Mouse (Mus musculus) cerebellum, adult 9-11 months (tissue): ENCODE data around the gene Tmem230.

Experiments used
- DNase-seq: peaks from one replicate; pipeline ENCODE4 v3.0.0; 2022

Gene Tmem230

DNA sequence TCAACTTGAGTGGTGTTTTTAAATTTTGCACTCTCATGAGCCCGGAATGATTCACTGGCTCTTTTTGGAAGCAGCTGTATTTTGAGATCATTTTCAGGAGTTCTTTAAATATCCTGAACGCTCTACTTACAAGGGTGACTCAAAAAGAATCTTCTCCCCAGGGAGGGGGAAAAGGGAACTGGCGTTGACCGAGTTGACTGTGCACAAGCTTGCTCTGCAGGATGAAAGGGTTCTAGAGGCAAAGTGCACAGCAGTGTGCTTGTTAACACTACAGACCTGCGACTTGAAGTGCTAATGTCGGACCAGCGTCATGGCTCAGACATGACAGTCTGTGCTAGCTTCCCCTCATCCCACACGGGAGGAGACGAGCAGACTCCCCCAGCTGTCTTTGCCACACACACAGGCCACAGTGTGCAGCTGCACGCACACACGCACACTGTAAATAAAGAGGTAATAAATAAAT, 26.0 kb downstream of the Tmem230 start:
- DNase-seq, result no peak

DNA sequence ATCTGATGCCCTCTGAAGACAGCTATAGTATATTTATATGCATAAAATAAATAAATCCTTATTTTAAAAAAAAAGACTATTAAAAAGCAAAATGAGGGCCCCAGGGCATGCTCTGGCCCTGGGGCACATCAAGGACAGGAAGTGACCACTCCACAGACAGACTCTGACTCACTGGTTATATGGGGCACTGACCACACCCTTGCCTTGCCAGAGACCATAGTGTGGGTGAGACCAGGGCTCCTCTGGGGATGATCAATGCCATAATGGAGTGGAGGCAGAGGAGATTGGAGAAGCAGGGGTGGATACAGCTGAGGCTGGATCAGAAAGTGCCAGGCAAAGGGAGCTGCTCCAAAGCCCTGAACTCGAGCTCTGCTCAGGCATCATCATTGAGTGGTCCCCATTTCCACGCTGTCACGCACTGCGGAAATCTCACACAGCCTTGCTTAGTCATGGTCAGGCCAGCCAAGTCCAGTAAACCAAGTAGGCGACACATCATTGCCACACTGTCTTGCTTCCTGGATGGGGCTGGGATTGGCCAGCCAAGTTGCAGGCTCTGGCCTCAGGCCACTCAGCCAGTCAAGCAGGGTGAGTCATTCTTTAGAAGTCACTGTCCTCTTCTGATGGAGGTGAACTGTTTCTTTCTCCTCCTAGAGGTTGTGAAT, 35.5 kb downstream of the Tmem230 start:
- DNase-seq, result no peak

DNA sequence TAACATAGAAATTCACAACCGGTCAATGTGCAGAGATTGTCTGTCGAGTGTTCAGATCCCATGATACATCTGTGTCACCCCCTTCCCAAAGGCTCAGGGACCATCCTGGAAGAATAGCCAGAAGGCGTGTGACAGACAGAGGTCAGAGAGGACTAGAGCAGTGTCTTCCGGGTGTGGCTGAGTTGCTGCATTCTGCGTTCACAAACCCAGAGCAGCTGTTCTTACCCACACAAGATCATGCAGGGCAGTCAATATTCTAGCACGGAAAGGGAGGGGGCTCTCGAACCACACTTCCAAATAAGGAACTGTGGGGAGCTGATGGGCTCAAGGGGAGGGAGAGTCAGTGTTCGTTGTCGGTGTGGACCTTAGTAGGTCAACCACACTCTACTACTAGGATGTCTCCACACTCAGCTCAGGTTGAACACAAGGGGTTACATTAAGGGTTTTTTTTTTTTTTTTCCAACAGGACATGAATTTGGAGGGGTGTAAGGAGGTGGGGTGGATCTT, 36.7 kb downstream of the Tmem230 start:
- DNase-seq, result no peak

DNA sequence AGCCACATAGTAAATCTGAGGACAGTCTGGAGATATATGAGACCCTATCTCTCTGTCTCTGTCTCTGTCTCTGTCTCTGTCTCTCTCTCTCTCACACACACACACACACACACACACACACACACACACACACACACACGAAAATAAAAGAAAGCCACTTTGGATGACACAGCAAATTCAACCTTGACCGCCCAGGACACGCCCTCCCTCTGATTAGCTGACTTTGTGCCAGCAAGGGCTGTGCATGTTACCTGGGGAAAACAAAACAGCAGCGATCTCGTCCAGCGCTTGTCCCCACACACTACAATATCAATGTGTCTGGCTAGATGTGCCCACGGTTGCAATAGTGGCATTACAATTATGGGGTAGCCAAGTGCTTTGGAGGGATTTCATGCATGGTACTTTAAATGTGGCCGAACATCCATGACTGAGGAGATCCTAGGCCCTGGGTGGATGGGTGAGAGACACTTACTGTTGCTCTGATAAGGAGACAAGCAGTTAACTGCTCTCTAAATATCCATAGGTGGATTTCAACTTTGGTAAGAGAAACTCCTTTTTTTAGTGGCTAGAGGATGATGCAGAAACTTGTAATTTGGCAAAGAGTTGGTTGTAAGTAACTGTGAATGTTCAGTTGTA, 39.2 kb downstream of the Tmem230 start:
- DNase-seq, result no peak

DNA sequence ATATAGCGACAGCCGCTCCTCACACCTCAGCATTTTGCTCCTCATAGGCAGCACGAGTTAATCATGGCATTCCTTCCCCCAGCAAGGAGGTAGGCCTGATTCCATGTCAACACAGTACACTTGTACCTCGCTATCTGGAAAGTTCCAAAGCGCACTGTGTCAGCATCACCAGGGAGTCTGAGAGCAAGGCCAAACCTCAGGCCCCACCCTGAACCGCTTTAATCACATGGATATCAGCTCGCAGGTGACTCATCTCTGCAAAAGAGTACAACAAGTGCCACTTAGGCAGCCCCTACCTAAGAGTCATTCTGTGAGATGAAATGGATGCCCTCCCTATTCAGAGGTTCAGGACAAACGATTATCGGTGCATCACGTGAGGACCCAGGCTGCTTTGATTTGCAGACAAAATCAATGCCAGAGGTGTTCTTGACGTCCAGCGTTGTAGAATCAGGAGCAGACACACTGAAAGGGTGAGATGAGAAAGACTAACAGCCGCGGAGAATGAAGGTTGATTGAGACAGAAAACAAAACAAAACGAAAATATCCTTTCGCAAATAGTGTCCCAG, 41.2 kb downstream of the Tmem230 start:
- DNase-seq, result no peak

DNA sequence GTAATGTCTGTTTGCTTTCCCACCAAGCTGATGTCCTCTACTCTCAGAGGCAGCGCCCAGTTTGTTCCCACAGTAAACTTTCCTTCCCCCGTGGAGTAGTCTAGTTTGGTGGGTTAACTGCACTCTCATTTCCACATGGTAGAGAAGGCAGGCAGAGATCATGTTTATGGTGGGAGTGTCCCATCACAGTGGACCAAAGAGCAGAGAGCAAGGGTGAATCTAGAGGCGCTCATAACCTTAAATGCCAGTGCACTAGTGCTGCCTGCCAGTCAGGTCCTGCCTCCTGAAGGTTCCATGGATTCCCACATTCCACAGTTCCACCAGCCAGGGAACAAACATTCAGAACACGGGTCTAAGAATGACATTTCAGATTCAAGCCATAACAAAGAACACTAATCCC, 42.1 kb downstream of the Tmem230 start:
- no peak for DNase-seq

DNA sequence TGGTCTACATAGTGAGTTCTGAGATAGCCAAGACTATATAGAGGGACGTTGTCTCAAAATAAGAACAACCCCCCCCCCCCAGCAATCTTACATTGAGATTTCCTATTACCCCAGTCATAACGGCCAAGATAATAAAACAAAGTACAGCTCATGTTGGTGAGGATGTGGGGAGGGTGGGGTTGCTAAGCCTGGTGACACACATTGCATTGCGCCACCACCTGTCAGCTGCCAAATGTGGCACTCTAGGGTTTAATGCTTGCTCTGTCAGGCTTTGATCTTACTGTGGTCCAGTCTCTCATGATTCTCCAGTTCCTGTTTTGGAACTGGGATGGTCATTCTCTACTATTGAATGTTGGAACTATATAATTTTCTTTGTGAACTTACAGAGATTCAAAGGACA, 43.8 kb downstream of the Tmem230 start:
- DNase-seq, result no peak

DNA sequence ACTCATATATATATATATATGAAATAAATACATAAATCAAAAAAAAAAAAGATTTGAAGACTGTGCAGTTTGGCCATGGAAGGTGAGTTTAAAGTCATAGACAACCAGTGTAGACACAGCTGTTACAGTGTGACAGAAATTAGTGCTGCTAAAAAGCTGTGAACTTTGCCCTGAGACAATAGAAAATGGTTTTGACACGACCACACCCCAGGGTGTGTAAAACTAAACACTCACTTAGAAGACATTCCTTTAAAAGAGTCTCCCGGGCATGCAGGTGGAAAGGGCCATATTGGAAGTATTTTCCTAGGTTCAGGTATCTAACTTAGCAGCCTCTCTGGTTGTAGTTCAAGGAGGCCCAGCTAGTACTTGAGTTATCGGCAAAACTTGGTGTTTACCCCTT, 44.4 kb downstream of the Tmem230 start:
- DNase-seq, result no peak

DNA sequence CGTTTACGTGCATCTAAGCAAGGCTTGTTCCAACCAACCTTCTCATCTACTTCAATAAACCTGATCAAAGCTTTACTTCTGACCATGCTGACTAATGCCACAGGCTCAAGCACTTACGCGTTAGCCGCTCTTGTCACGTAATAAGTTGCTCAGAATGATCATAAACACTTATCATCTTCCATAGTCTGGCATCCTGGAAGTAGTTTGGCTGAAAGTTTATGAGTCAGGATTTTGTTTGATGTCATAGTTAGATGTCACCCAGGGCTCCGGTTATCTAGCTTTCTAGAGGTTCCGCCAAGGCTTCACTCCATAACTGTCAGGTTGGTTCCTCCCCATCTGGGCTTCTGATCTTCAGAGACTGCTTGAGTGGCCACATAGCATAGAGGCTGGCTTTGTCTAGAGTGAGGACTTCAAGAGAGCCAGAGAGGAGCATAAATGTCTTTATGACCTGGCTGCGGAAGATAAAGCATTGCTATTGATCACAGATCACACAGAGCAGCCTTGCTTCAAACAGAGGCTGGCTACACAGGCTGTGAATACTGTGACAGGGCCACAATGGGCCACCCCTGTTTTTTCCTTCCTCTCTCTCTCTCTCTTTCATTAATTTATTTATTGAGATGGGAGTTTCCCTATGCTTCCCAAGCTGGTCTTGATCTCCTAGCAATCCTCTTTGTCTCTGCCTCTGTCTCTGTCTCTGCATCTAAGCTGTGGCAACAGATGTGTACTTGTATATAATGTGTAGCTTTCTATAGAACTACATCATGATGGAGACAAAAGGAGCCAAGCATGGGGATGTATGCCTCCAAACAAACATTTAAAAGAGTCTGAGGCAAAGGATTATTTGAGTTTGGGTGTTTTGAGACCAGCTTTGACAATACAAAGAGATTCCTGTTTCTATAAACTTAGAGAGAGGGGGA, 49.3 kb downstream of the Tmem230 start:
- no peak for DNase-seq

DNA sequence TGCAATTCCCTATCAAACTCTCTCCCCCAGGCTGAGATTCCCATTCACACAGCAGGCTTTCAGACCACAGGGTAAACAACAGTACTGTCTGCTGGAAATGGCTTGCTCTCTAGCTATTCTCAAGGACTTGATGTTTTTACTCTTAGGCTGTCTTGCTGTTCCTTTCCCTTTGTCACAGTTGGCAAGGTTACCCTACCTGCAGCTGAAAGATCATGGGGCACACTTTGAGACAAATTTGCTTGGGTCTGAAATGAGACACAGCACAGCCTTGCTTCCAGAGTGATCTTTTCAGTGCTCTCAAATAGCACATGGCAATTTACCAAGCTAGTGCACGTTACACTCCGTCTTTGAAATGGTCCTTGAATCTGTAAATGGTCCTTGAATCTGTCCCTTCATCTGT, 52.0 kb downstream of the Tmem230 start:
- DNase-seq, result no peak

DNA sequence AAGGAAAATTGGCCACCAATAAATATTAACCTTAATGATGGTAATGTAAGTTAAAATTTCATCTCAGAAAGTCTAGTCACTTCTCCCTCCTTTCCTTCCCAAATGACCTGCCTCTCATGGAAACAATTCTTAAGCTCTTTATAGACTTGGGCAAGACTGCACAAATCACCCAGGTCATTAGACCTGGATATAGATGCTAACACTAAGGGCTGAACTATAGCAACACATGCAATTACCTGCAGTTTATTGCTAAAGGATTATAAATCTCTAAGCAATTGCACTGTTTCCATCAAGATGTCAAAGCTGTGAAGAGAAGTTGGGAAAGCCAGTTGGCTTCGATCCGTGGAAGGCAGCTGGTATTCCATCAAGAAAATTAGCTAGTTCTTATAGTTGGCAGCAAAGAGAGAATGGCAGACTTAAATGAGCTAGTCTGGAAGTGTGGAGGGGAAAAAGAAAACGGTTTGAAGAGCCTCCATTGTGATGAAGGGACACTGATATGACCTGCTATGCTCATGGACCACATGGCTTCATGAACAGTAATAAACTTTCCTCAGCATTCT, 56.9 kb downstream of the Tmem230 start:
- no peak for DNase-seq
